Mouse (Mus musculus) hindbrain, postnatal 0 days (tissue): ENCODE measurements around the gene Ripor2. TPM values are rescaled to one million over a fixed set of nuclear protein-coding genes. Genes with fewer than 3 reads are reported as not detected.

Experiments used
- ATAC-seq: fragments of 200-750 bp; cut with Nextera tagmentation; 2 replicates; pipeline ENCODE4 v1.8.0; 2017; ENCODE audit warnings: mild to moderate bottlenecking, moderate TSS enrichment, moderate library complexity
- DNase-seq: peaks from one replicate; pipeline ENCODE4 v3.0.0-alpha.2; 2015; ENCODE audit warnings: low spot score
- H3K27ac ChIP-seq: fragments of 300-500 bp; sonication (generic); 2 replicates; pipeline ENCODE4 v1.5.1; 2014; ENCODE audit warnings: mild to moderate bottlenecking
- H3K27me3 ChIP-seq: fragments of 300-500 bp; sonication (generic); 2 replicates; pipeline ENCODE4 v1.6.1; 2014; ENCODE audit warnings: low read length, mixed read lengths; ENCODE audit not compliant: insufficient read depth
- H3K36me3 ChIP-seq: fragments of 300-500 bp; sonication (generic); 2 replicates; pipeline ENCODE4 v1.6.1; 2014; ENCODE audit warnings: low read length, mixed read lengths; ENCODE audit not compliant: insufficient read depth
- H3K4me1 ChIP-seq: fragments of 300-500 bp; sonication (generic); 2 replicates; pipeline ENCODE4 v1.6.1; 2014; ENCODE audit warnings: antibody characterized with exemption, low read length, mixed read lengths; ENCODE audit not compliant: insufficient read depth
- H3K4me2 ChIP-seq: fragments of 300-500 bp; sonication (generic); 2 replicates; pipeline ENCODE4 v1.6.1; 2014; ENCODE audit warnings: low read depth, mild to moderate bottlenecking, low read length, moderate library complexity, mixed read lengths
- H3K4me3 ChIP-seq: fragments of 300-500 bp; sonication (generic); 2 replicates; pipeline ENCODE4 v1.5.1; 2014; ENCODE audit warnings: low read length
- H3K9ac ChIP-seq: fragments of 300-500 bp; sonication (generic); replicated peaks from 2 replicates; pipeline ENCODE4 v1.6.1; 2014; ENCODE audit warnings: mild to moderate bottlenecking, low read length, moderate library complexity, mixed read lengths
- H3K9me3 ChIP-seq: fragments of 300-500 bp; sonication (generic); 2 replicates; pipeline ENCODE4 v1.6.1; 2016; ENCODE audit warnings: low read length, mixed read lengths
- CTCF ChIP-seq: IDR thresholded peaks from 2 replicates; pipeline ENCODE4 v1.5.1; 2016; ENCODE audit warnings: antibody characterized with exemption, control low read depth, low read depth
- WGBS: fragments of 180-500 bp; shearing (Covaris S2); extraction: QIAGEN DNeasy Blood & Tissue Kit; methylation state at CpG from one replicate; pipeline ENCODE4 v1.1.7; 2014; 5-methylcytosine and 5-hydroxymethylcytosine counted together
- polyA plus RNA-seq: library from polyadenylated mRNA; unstranded; fragments of >200 nt; fragmentation: Nextera tagmentation; extraction: Ambion mirVana; gene quantifications from 2 replicates; pipeline ENCODE4 v1.2.1, GENCODE M21; 2015
- total RNA-seq: library from RNA; depleted of rRNA; stranded (reverse); fragments of >200 nt; gene quantifications from 2 replicates; pipeline ENCODE4 v1.2.3, GENCODE M21; 2014

The Ripor2 gene
- total and polyA plus RNA-seq, 2 experiments from 2014 or later = 12.5 to 32.9 TPM

- no peaks in the 10 kb centered on the region for H3K9me3 ChIP-seq
- no peaks in the 10 kb centered on the region for H3K36me3 ChIP-seq
- TF ChIP-seq CTCF = no peak
- no peak overlapping the region for H3K4me3 ChIP-seq
- ATAC-seq (no peak), DNase-seq (no peak)
- H3K27ac ChIP-seq = no peak overlapping the region
- 86% methylated on average over 11 of the region's 11 CpGs for WGBS
- H3K4me1 ChIP-seq = no peaks in the 10 kb centered on the region
- no peak overlapping the region for H3K9ac ChIP-seq
- no peak overlapping the region for H3K4me2 ChIP-seq
- no peaks in the 10 kb centered on the region for H3K27me3 ChIP-seq
These were observed 14.7 kb upstream of the Ripor2 start for GRCm38 (mm10) chr13:24567176-24567811.

DNA sequence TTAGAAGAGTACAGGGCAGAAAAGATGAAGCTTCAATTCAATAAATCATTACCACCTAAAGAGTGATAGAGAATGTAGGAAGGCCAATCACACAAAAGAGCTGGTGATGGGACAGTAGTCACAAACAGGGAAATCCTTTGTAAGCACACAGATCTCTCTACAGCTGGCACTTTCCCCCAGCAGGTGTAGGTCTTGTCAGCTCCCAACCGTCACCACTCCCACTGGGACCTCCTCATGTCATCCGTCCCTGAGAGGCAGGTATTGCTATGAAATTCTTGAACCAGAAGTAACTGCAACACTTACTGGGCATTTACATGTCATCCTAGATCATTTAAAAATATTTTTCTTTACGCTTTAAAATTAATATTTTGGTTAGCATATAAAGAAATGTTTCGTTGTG lies 12.9 kb upstream of the Ripor2 start:
- no peak overlapping the region for H3K9ac ChIP-seq
- H3K4me3 ChIP-seq = no peak overlapping the region
- H3K9me3 ChIP-seq = no peaks in the 10 kb centered on the region
- H3K27ac ChIP-seq = no peak overlapping the region
- WGBS = 81% methylated on average over 4 of the region's 4 CpGs
- no peaks in the 10 kb centered on the region for H3K36me3 ChIP-seq
- ATAC-seq (no peak), DNase-seq (no peak)
- no peak overlapping the region for H3K4me2 ChIP-seq
- TF ChIP-seq CTCF = no peak
- H3K27me3 ChIP-seq = no peaks in the 10 kb centered on the region
- no peaks in the 10 kb centered on the region for H3K4me1 ChIP-seq

DNA sequence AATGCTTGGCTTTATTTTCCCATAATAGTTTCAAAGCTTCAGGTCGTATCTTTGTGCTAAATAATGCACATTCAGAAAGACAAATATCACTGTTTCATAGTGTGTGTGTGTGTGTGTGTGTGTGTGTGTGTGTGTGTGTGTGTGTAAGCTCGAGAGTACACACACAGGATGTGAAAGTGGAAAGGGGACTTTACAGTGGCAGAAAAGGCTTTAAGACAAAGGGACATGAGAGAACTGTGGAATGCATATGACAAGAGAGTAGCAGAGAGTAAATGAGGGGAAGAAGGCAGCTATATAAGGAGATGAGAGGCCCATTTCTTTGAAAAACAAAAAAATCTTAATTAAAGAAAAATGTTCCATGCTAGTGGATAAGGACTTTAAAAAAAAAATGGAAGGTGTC lies 11.3 kb upstream of the Ripor2 start:
- Histone ChIP-seq H3K4me3 (no peak overlapping the region), H3K27me3 (no peaks in the 10 kb centered on the region), H3K27ac (no peak overlapping the region), H3K4me1 (no peaks in the 10 kb centered on the region), H3K36me3 (no peaks in the 10 kb centered on the region), H3K9me3 (no peaks in the 10 kb centered on the region), H3K4me2 (no peak overlapping the region), H3K9ac (no peak overlapping the region)
- WGBS = 50% methylated on average over 2 of the region's 2 CpGs
- TF ChIP-seq CTCF = no peak
- DNase-seq (no peak), ATAC-seq (no peak)

DNA sequence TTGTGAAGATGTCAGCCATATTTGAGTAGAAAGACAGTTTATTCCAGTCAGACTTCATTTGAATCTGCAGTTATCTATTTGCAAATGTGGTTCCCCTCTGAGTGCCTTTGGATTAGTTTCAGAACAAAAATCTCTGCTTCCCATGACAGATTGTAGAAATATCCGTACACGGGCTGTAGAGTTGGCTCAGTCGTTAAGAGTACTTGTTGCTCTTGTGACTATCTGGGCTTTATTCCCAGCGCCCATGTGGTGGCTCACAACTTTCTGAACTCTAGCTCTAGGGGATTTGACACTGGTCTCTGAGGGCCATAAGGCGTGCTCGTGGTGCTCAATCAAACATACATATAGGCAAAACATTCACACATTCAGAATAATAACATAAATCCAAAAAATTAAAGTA lies 10.1 kb upstream of the Ripor2 start:
- TF ChIP-seq CTCF = no peak
- Histone ChIP-seq H3K36me3 (no peaks in the 10 kb centered on the region), H3K4me3 (no peak overlapping the region), H3K4me2 (no peak overlapping the region), H3K27ac (no peak overlapping the region), H3K4me1 (peaks cover 10% of the 10 kb centered on the region), H3K27me3 (no peaks in the 10 kb centered on the region), H3K9me3 (no peaks in the 10 kb centered on the region), H3K9ac (no peak overlapping the region)
- ATAC-seq (no peak), DNase-seq (no peak)
- WGBS = 67% methylated on average over 6 of the region's 6 CpGs

GRCm38 (mm10) chr13:24575126-24575525 lies 6.9 kb upstream of the Ripor2 start:
- no peaks in the 10 kb centered on the region for H3K9me3 ChIP-seq
- no peak for TF ChIP-seq CTCF
- ATAC-seq = no peak

DNA sequence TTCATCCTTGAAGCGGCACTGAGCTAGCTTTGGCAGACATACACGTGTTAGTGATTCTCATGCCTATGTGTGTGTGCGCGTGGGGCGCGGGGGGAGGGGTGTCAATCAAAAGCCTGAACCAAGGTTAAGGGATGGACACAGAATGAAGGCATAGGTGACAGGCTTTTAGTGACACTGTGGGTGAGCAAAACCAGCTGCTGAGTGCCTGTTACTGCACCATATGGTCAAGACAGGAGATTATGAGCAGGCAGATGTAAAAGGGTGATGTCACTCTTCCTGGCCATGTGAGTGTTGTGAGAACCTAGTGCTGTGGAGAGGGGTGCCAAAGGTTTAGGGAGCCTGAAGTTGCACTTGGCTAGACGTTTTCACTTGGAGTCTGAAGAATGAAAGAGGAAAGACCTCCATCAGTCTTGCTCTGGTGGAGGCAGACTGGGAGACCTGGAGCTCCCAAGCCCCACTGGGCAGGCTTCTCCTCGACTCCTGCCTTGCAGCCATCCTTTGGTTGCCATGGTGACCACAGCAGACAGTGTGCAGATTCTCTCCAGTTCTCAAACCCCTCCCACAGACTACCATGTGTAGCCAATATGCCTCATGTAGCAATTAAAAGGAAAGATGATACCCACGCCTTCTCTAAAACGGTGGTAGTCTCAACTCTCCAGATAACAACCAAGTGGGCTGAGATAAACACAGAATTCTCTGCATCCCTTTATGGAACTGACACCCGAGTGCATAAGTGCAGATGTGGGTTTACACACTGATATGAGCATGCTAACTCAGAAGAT lies 5.5 kb upstream of the Ripor2 start:
- no peak overlapping the region for H3K9ac ChIP-seq
- ATAC-seq = peak; percentile 95
- peak; percentile 90 for DNase-seq
- peak overlapping the region; percentile 80 for H3K27ac ChIP-seq
- no peak overlapping the region for H3K4me2 ChIP-seq
- 36% methylated on average over 11 of the region's 11 CpGs for WGBS
- no peaks in the 10 kb centered on the region for H3K36me3 ChIP-seq
- no peak overlapping the region for H3K4me3 ChIP-seq
- no peaks in the 10 kb centered on the region for H3K27me3 ChIP-seq
- no peaks in the 10 kb centered on the region for H3K9me3 ChIP-seq
- peaks cover 11% of the 10 kb centered on the region for H3K4me1 ChIP-seq
- TF ChIP-seq CTCF = no peak

More at GRCm38 (mm10) chr13:24575126-24575525, 6.9 kb upstream of the Ripor2 start:
- H3K9ac ChIP-seq = no peak overlapping the region
- H3K4me2 ChIP-seq = no peak overlapping the region
- H3K4me1 ChIP-seq = peaks cover 11% of the 10 kb centered on the region
- H3K27ac ChIP-seq = no peak overlapping the region
- no peak for DNase-seq
- no peaks in the 10 kb centered on the region for H3K27me3 ChIP-seq
- no peak overlapping the region for H3K4me3 ChIP-seq
- 91% methylated on average over 3 of the region's 3 CpGs for WGBS
- no peaks in the 10 kb centered on the region for H3K36me3 ChIP-seq

GRCm38 (mm10) chr13:24578317-24578716 lies 3.7 kb upstream of the Ripor2 start:
- H3K36me3 ChIP-seq = no peaks in the 10 kb centered on the region
- ATAC-seq = no peak
- no peak for DNase-seq
- TF ChIP-seq CTCF = no peak
- H3K4me2 ChIP-seq = no peak overlapping the region
- no peaks in the 10 kb centered on the region for H3K27me3 ChIP-seq
- H3K4me1 ChIP-seq = peaks cover 11% of the 10 kb centered on the region
- H3K4me3 ChIP-seq = no peak overlapping the region
- H3K9me3 ChIP-seq = no peaks in the 10 kb centered on the region
- no peak overlapping the region for H3K9ac ChIP-seq
- H3K27ac ChIP-seq = no peak overlapping the region
